Mouse (Mus musculus): ENCODE measurements around the gene Gprc5a. TPM values are rescaled to one million over a fixed set of nuclear protein-coding genes. Genes with fewer than 3 reads are reported as not detected.

The Gprc5a gene
- polyA plus RNA-seq, 1 experiment from 2014 or later, result 3.4 TPM

DNA sequence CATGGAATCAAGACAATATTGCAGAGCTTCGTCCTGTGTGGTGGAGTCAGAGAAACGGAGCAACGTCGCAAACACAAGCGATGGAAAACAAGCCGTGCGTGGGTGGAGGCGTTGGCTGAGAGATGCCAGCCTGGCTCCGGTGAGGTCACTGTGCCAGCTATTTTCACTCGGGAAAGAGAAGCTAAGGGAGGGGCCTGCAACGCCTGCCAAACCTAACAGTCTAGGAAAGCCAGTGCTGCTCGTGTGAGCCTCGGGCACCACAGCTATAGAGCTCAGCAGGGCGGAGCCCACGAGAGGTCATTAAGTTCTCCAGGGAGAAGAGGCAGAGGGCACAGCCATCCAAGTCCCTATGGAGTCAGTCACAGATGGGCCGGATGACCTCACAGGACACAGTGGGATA lies 16.5 kb upstream of the Gprc5a start:
- WGBS, result 66% methylated on average over 16 of the region's 16 CpGs
- Histone ChIP-seq H3K36me3 (ENCODE audit: control insufficient read depth, insufficient read depth, low read length) (no peaks in the 10 kb centered on the region), H3K9ac (ENCODE audit: low read length) (no peak overlapping the region), H3K27ac (replicated peaks in 1 of 2; ENCODE audit: control insufficient read depth in 1 of 2, insufficient read depth in 1 of 2, low read depth in 2 of 2, low read length in 2 of 2) (no peak overlapping the region), H3K4me2 (ENCODE audit: low read length) (no peak overlapping the region), H3K4me1 (ENCODE audit: control insufficient read depth in 2 of 2, insufficient read depth in 2 of 2, low read length in 2 of 2) (peaks cover 3% of the 10 kb centered on the region in 2 experiments; a peak in 1 of 4 replicates), H3K27me3 (ENCODE audit: control insufficient read depth, insufficient read depth, low read length) (no peaks in the 10 kb centered on the region; the same call in 1 of the 2 replicates), H3K4me3 (ENCODE audit: control insufficient read depth in 1 of 2, insufficient read depth in 1 of 2, low read depth in 1 of 2, low read length in 2 of 2) (no peak overlapping the region), H3K9me3 (ENCODE audit: control insufficient read depth, low read length) (no peaks in the 10 kb centered on the region)
- ATAC-seq (ENCODE audit: insufficient number of reproducible peaks, insufficient read depth, low FRiP score, low read depth), result peak; percentile 75

- peaks cover 3% of the 10 kb centered on the region in 2 experiments; a peak in 1 of 4 replicates for H3K4me1 ChIP-seq (ENCODE audit: control insufficient read depth in 2 of 2, insufficient read depth in 2 of 2, low read length in 2 of 2)
- no peak overlapping the region for H3K4me3 ChIP-seq (ENCODE audit: control insufficient read depth in 1 of 2, insufficient read depth in 1 of 2, low read depth in 1 of 2, low read length in 2 of 2)
- WGBS, result 71% methylated on average over 3 of the region's 3 CpGs
These were observed 11.7 kb upstream of the Gprc5a start for GRCm38 (mm10) chr6:135053789-135054188.

DNA sequence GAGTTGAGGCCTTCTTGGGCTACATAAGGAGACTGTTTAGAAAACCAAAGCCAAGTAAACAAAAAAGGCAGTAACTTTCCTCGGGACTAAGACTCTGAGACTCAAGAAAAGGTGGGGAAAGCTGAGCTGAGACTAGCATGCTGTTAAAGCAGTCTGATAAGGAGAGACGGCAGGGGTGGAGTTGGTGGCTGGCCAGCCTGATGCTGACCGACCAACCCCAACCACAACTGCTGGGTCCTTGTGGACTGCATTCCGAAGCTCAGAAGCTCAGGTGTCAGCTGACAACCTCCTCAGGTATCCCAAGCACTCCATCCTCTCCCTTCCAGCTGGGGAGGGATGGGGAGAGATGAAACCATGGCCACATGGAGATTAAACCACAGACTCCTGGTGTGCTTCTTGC lies 9.6 kb upstream of the Gprc5a start:
- Histone ChIP-seq H3K27me3 (ENCODE audit: control insufficient read depth, insufficient read depth, low read length) (no peaks in the 10 kb centered on the region), H3K4me3 (ENCODE audit: control insufficient read depth in 1 of 2, insufficient read depth in 1 of 2, low read depth in 1 of 2, low read length in 2 of 2) (no peak overlapping the region), H3K9me3 (ENCODE audit: control insufficient read depth, low read length) (no peaks in the 10 kb centered on the region), H3K4me2 (ENCODE audit: low read length) (no peak overlapping the region), H3K27ac (replicated peaks in 1 of 2; ENCODE audit: control insufficient read depth in 1 of 2, insufficient read depth in 1 of 2, low read depth in 2 of 2, low read length in 2 of 2) (no peak overlapping the region), H3K4me1 (ENCODE audit: control insufficient read depth in 2 of 2, insufficient read depth in 2 of 2, low read length in 2 of 2) (no peaks in the 10 kb centered on the region), H3K9ac (ENCODE audit: low read length) (no peak overlapping the region), H3K36me3 (ENCODE audit: control insufficient read depth, insufficient read depth, low read length) (no peaks in the 10 kb centered on the region)
- ATAC-seq (ENCODE audit: insufficient number of reproducible peaks, insufficient read depth, low FRiP score, low read depth), result no peak
- WGBS, result 14% methylated on average over 4 of the region's 4 CpGs

More at GRCm38 (mm10) chr6:135053789-135054188, 11.7 kb upstream of the Gprc5a start:
- Histone ChIP-seq H3K27me3 (ENCODE audit: control insufficient read depth, insufficient read depth, low read length) (no peaks in the 10 kb centered on the region), H3K36me3 (ENCODE audit: control insufficient read depth, insufficient read depth, low read length) (no peaks in the 10 kb centered on the region), H3K9ac (ENCODE audit: low read length) (no peak overlapping the region), H3K27ac (replicated peaks in 1 of 2; ENCODE audit: control insufficient read depth in 1 of 2, insufficient read depth in 1 of 2, low read depth in 2 of 2, low read length in 2 of 2) (no peak overlapping the region), H3K4me2 (ENCODE audit: low read length) (no peak overlapping the region), H3K9me3 (ENCODE audit: control insufficient read depth, low read length) (no peaks in the 10 kb centered on the region)
- ATAC-seq (ENCODE audit: insufficient number of reproducible peaks, insufficient read depth, low FRiP score, low read depth), result no peak

- ATAC-seq (ENCODE audit: insufficient number of reproducible peaks, insufficient read depth, low FRiP score, low read depth), result no peak
These were observed 4.7 kb upstream of the Gprc5a start for GRCm38 (mm10) chr6:135060728-135061127.

GRCm38 (mm10) chr6:135064621-135065020 lies 830 bp upstream of the Gprc5a start:
- 76% methylated on average over 12 of the region's 12 CpGs for WGBS
- H3K27me3 ChIP-seq (ENCODE audit: control insufficient read depth, insufficient read depth, low read length), result 0 out of 2 replicates have a peak, but pooled peaks cover 5% of the 10 kb centered on the region
- H3K4me1 ChIP-seq (ENCODE audit: control insufficient read depth in 2 of 2, insufficient read depth in 2 of 2, low read length in 2 of 2), result peaks cover 9 to 17% of the 10 kb centered on the region in 2 experiments
- no peaks in the 10 kb centered on the region for H3K36me3 ChIP-seq (ENCODE audit: control insufficient read depth, insufficient read depth, low read length)
- H3K9me3 ChIP-seq (ENCODE audit: control insufficient read depth, low read length), result no peaks in the 10 kb centered on the region
- H3K4me2 ChIP-seq (ENCODE audit: low read length), result peak overlapping the region; percentile 86; the same call in 1 of the 2 replicates
- no peak for ATAC-seq (ENCODE audit: insufficient number of reproducible peaks, insufficient read depth, low FRiP score, low read depth)
- H3K27ac ChIP-seq (replicated peaks in 1 of 2; ENCODE audit: control insufficient read depth in 1 of 2, insufficient read depth in 1 of 2, low read depth in 2 of 2, low read length in 2 of 2), result no peak overlapping the region
- H3K4me3 ChIP-seq (ENCODE audit: control insufficient read depth in 1 of 2, insufficient read depth in 1 of 2, low read depth in 1 of 2, low read length in 2 of 2), result no peak overlapping the region; a peak in 1 of 4 replicates
- 0 out of 2 replicates have a peak overlapping the region, but pooled peaks have one; percentile 71 for H3K9ac ChIP-seq (ENCODE audit: low read length)

More at GRCm38 (mm10) chr6:135060728-135061127, 4.7 kb upstream of the Gprc5a start:
- Histone ChIP-seq H3K4me3 (ENCODE audit: control insufficient read depth in 1 of 2, insufficient read depth in 1 of 2, low read depth in 1 of 2, low read length in 2 of 2) (no peak overlapping the region), H3K9me3 (ENCODE audit: control insufficient read depth, low read length) (no peaks in the 10 kb centered on the region), H3K27ac (replicated peaks in 1 of 2; ENCODE audit: control insufficient read depth in 1 of 2, insufficient read depth in 1 of 2, low read depth in 2 of 2, low read length in 2 of 2) (no peak overlapping the region), H3K9ac (ENCODE audit: low read length) (no peak overlapping the region), H3K4me1 (ENCODE audit: control insufficient read depth in 2 of 2, insufficient read depth in 2 of 2, low read length in 2 of 2) (peaks cover 0 to 5% of the 10 kb centered on the region in 2 experiments; a peak in 1 of 4 replicates), H3K27me3 (ENCODE audit: control insufficient read depth, insufficient read depth, low read length) (0 out of 2 replicates have a peak, but pooled peaks cover 5% of the 10 kb centered on the region), H3K36me3 (ENCODE audit: control insufficient read depth, insufficient read depth, low read length) (no peaks in the 10 kb centered on the region), H3K4me2 (ENCODE audit: low read length) (no peak overlapping the region)
- WGBS, result 93% methylated on average over 4 of the region's 4 CpGs

GRCm38 (mm10) chr6:135066795-135067445 lies 1.5 kb downstream of the Gprc5a start:
- H3K36me3 ChIP-seq (ENCODE audit: control insufficient read depth, insufficient read depth, low read length), result no peaks in the 10 kb centered on the region
- peak overlapping the region; percentile 86 for H3K4me2 ChIP-seq (ENCODE audit: low read length)
- no peak overlapping the region for H3K9ac ChIP-seq (ENCODE audit: low read length)
- 0 out of 2 replicates have a peak, but pooled peaks cover 5% of the 10 kb centered on the region for H3K27me3 ChIP-seq (ENCODE audit: control insufficient read depth, insufficient read depth, low read length)
- 31% methylated on average over 6 of the region's 6 CpGs for WGBS
- ATAC-seq (ENCODE audit: insufficient number of reproducible peaks, insufficient read depth, low FRiP score, low read depth), result no peak
- H3K4me1 ChIP-seq (ENCODE audit: control insufficient read depth in 2 of 2, insufficient read depth in 2 of 2, low read length in 2 of 2), result peaks cover 9 to 17% of the 10 kb centered on the region in 2 experiments
- no peaks in the 10 kb centered on the region for H3K9me3 ChIP-seq (ENCODE audit: control insufficient read depth, low read length)
- no peak overlapping the region for H3K4me3 ChIP-seq (ENCODE audit: control insufficient read depth in 1 of 2, insufficient read depth in 1 of 2, low read depth in 1 of 2, low read length in 2 of 2)
- H3K27ac ChIP-seq (replicated peaks in 1 of 2; ENCODE audit: control insufficient read depth in 1 of 2, insufficient read depth in 1 of 2, low read depth in 2 of 2, low read length in 2 of 2), result 0 out of 4 replicates have a peak overlapping the region, but pooled peaks of 1 of the 2 experiments have one; percentile 1

DNA sequence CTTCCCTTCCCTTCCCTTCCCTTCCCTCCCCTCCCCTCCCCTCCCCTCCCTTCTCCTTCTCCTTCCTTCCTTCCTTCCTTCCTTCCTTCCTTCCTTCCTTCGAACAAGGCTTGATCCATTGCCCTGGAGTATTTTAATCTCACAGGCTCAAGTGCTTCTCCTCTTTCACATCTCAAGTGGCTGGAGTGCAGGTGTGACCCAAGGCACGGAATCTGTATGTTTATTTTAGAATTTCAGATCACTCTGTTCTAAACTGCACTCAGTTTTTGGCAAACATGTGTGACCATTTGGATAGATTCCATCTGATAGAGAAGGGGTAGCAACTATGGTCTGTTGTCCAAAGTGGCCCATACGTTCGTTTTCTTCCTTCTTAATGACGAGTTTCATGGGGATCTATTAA lies 2.8 kb downstream of the Gprc5a start:
- Histone ChIP-seq H3K4me3 (ENCODE audit: control insufficient read depth in 1 of 2, insufficient read depth in 1 of 2, low read depth in 1 of 2, low read length in 2 of 2) (no peak overlapping the region), H3K4me2 (ENCODE audit: low read length) (no peak overlapping the region), H3K4me1 (ENCODE audit: control insufficient read depth in 2 of 2, insufficient read depth in 2 of 2, low read length in 2 of 2) (peaks cover 9 to 17% of the 10 kb centered on the region in 2 experiments), H3K27ac (replicated peaks in 1 of 2; ENCODE audit: control insufficient read depth in 1 of 2, insufficient read depth in 1 of 2, low read depth in 2 of 2, low read length in 2 of 2) (no peak overlapping the region), H3K36me3 (ENCODE audit: control insufficient read depth, insufficient read depth, low read length) (no peaks in the 10 kb centered on the region), H3K9ac (ENCODE audit: low read length) (no peak overlapping the region), H3K27me3 (ENCODE audit: control insufficient read depth, insufficient read depth, low read length) (no peaks in the 10 kb centered on the region), H3K9me3 (ENCODE audit: control insufficient read depth, low read length) (no peaks in the 10 kb centered on the region)
- WGBS, result 71% methylated on average over 5 of the region's 5 CpGs
- no peak for ATAC-seq (ENCODE audit: insufficient number of reproducible peaks, insufficient read depth, low FRiP score, low read depth)
